Mouse (Mus musculus): ENCODE results near the gene Stx3. TPM values are rescaled to one million over a fixed set of nuclear protein-coding genes. Genes with fewer than 3 reads are reported as not detected.

Gene Stx3
- polyA plus RNA-seq, 1 experiment from 2014 or later: 6.5 TPM

GRCm38 (mm10) chr19:11817586-11817985 is 1.6 kb downstream of the Stx3 start:
- Histone ChIP-seq H3K9ac (no peak overlapping the region), H3K9me3 (replicated peaks) (no peaks in the 10 kb centered on the region), H3K27ac (no peak overlapping the region), H3K27me3 (peaks cover 51% of the 10 kb centered on the region), H3K36me3 (ENCODE audit: poor library complexity, severe bottlenecking) (no peaks in the 10 kb centered on the region), H3K4me1 (peaks cover 12% of the 10 kb centered on the region), H3K4me2 (peak overlapping the region; percentile 95), H3K4me3 (peak overlapping the region; percentile 64)
- no peak for ATAC-seq
- WGBS: 11% methylated on average over 5 of the region's 5 CpGs

- no peaks in the 10 kb centered on the region for H3K36me3 ChIP-seq (ENCODE audit: poor library complexity, severe bottlenecking)
- WGBS: 61% methylated on average over 6 of the region's 6 CpGs
- no peak overlapping the region for H3K4me2 ChIP-seq
- H3K4me1 ChIP-seq: peaks cover 15% of the 10 kb centered on the region
- ATAC-seq: no peak
- H3K4me3 ChIP-seq: no peak overlapping the region
- H3K27me3 ChIP-seq: peaks cover 51% of the 10 kb centered on the region
- H3K9ac ChIP-seq: no peak overlapping the region
- H3K27ac ChIP-seq: no peak overlapping the region
- no peaks in the 10 kb centered on the region for H3K9me3 ChIP-seq (replicated peaks)
Observed at GRCm38 (mm10) chr19:11816706-11817105, 2.5 kb downstream of the Stx3 start.

- no peaks in the 10 kb centered on the region for H3K9me3 ChIP-seq (replicated peaks)
- no peak overlapping the region for H3K4me2 ChIP-seq
- no peak overlapping the region for H3K9ac ChIP-seq
- no peak for ATAC-seq
- 84% methylated on average over 6 of the region's 6 CpGs for WGBS
- no peaks in the 10 kb centered on the region for H3K36me3 ChIP-seq (ENCODE audit: poor library complexity, severe bottlenecking)
- H3K27ac ChIP-seq: no peak overlapping the region
- peaks cover 15% of the 10 kb centered on the region for H3K4me1 ChIP-seq
- H3K4me3 ChIP-seq: no peak overlapping the region
- H3K27me3 ChIP-seq: peaks cover 44% of the 10 kb centered on the region
Observed at GRCm38 (mm10) chr19:11814742-11815333, 4.4 kb downstream of the Stx3 start.

- Histone ChIP-seq H3K4me3 (no peak overlapping the region), H3K4me2 (no peak overlapping the region), H3K9ac (no peak overlapping the region), H3K4me1 (peaks cover 8% of the 10 kb centered on the region), H3K9me3 (replicated peaks) (no peaks in the 10 kb centered on the region), H3K36me3 (ENCODE audit: poor library complexity, severe bottlenecking) (no peaks in the 10 kb centered on the region), H3K27me3 (peaks cover 33% of the 10 kb centered on the region), H3K27ac (no peak overlapping the region)
- 10% methylated on average over 8 of the region's 8 CpGs for WGBS
- no peak for ATAC-seq
Observed at GRCm38 (mm10) chr19:11813649-11814048, 5.6 kb downstream of the Stx3 start.

DNA sequence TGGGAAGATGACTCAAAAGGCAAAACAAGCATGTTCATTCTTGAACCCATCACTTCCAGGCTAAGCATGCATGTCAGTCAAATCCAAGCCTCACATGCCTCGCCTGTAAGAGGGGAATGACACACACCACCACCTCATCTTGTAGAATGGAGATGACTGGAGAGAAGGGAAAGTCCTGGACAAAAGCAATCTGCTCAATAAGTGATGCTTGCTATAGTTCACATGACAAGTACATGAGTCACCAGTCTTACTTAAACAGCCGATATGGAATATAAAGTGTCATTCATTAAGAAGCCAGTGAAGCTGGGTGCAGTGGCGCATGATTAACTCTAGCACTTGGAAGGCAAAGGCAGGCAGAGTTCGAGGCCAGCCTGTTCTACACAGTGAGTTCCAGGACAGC is 6.1 kb downstream of the Stx3 start:
- Histone ChIP-seq H3K27ac (no peak overlapping the region), H3K9me3 (replicated peaks) (no peaks in the 10 kb centered on the region), H3K4me2 (no peak overlapping the region), H3K9ac (no peak overlapping the region), H3K4me1 (peaks cover 4% of the 10 kb centered on the region), H3K36me3 (ENCODE audit: poor library complexity, severe bottlenecking) (no peaks in the 10 kb centered on the region), H3K4me3 (no peak overlapping the region), H3K27me3 (peaks cover 28% of the 10 kb centered on the region)
- 54% methylated on average over 4 of the region's 4 CpGs for WGBS
- no peak for ATAC-seq

DNA sequence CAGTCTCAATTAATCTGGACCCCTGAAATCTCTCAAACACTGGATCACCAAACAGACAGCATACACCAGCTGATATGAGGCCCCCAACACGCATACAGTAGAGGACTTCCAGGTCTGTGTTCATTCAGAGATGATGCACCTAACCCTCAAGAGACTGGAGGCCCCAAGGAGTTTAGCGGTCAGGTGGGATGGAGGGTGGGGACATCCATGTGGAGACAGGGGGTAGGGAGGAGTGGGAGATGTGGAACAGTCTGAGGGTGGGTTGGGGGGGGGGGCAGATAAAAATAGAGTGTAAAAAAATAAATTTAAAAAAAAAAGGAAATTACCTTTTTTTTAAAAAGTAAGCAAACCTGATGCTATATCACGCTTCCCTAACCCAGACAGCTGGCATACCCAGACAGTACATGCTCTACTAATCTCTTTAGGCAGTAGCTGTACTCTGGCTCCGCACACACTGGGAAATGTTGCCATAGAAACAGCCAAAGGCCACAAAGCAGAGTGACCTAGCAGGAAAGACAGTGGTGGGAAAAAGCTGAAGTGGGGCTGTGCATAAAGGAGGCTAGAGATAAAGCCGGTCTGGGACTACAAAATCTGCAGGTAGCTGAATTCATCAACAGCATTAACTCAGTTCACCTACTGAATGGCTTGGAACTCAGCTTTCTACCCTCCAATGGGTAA is 7.4 kb downstream of the Stx3 start:
- Histone ChIP-seq H3K9ac (no peak overlapping the region), H3K27ac (no peak overlapping the region), H3K4me2 (no peak overlapping the region), H3K36me3 (ENCODE audit: poor library complexity, severe bottlenecking) (no peaks in the 10 kb centered on the region), H3K4me1 (peaks cover 3% of the 10 kb centered on the region; the same call in 1 of the 2 replicates), H3K9me3 (replicated peaks) (no peaks in the 10 kb centered on the region), H3K27me3 (peaks cover 15% of the 10 kb centered on the region; the same call in 1 of the 2 replicates), H3K4me3 (no peak overlapping the region)
- WGBS: 30% methylated on average over 5 of the region's 5 CpGs
- peak; percentile 92 for ATAC-seq

- WGBS: 77% methylated on average over 1 of the region's 1 CpGs
Observed at GRCm38 (mm10) chr19:11810856-11811255, 8.3 kb downstream of the Stx3 start.

GRCm38 (mm10) chr19:11810003-11810758 is 9.0 kb downstream of the Stx3 start:
- Histone ChIP-seq H3K36me3 (ENCODE audit: poor library complexity, severe bottlenecking) (no peaks in the 10 kb centered on the region), H3K27me3 (0 out of 2 replicates have a peak, but pooled peaks cover 6% of the 10 kb centered on the region), H3K27ac (no peak overlapping the region), H3K4me3 (no peak overlapping the region), H3K9ac (no peak overlapping the region), H3K4me2 (no peak overlapping the region), H3K9me3 (replicated peaks) (no peaks in the 10 kb centered on the region), H3K4me1 (peaks cover 3% of the 10 kb centered on the region; the same call in 1 of the 2 replicates)
- no peak for ATAC-seq
- 88% methylated on average over 5 of the region's 5 CpGs for WGBS

More at GRCm38 (mm10) chr19:11810856-11811255, 8.3 kb downstream of the Stx3 start:
- H3K27ac ChIP-seq: no peak overlapping the region
- H3K4me2 ChIP-seq: no peak overlapping the region
- ATAC-seq: no peak
- peaks cover 3% of the 10 kb centered on the region; the same call in 1 of the 2 replicates for H3K4me1 ChIP-seq
- H3K9ac ChIP-seq: no peak overlapping the region
- H3K36me3 ChIP-seq (ENCODE audit: poor library complexity, severe bottlenecking): no peaks in the 10 kb centered on the region
- H3K27me3 ChIP-seq: peaks cover 7% of the 10 kb centered on the region; the same call in 1 of the 2 replicates
- no peaks in the 10 kb centered on the region for H3K9me3 ChIP-seq (replicated peaks)
- no peak overlapping the region for H3K4me3 ChIP-seq

DNA sequence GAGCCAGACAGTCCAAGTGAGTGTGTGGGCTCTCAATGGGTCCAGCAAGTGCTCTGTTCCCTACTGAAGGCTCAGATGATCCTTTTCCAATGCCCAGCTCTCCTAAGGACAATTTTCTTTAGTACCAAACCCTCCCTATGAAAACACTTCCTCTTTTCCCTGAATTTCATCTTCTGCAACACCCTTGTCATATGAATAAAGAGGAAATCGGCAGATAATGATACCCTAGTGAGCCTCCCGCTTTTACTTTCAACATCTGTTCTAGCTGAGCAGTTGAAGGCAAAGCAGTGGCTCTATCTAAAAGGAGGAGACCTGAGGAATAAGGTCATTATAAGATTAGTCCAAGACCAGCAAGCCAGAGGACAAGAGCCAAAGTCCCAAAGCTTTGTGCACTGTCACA is 10.8 kb downstream of the Stx3 start:
- peaks cover 3% of the 10 kb centered on the region; the same call in 1 of the 2 replicates for H3K4me1 ChIP-seq
- no peak overlapping the region for H3K4me2 ChIP-seq
- H3K36me3 ChIP-seq (ENCODE audit: poor library complexity, severe bottlenecking): no peaks in the 10 kb centered on the region
- no peak overlapping the region for H3K27ac ChIP-seq
- ATAC-seq: no peak
- 95% methylated on average over 2 of the region's 2 CpGs for WGBS
- no peak overlapping the region for H3K4me3 ChIP-seq
- H3K9me3 ChIP-seq (replicated peaks): no peaks in the 10 kb centered on the region
- no peaks in the 10 kb centered on the region for H3K27me3 ChIP-seq
- H3K9ac ChIP-seq: no peak overlapping the region

DNA sequence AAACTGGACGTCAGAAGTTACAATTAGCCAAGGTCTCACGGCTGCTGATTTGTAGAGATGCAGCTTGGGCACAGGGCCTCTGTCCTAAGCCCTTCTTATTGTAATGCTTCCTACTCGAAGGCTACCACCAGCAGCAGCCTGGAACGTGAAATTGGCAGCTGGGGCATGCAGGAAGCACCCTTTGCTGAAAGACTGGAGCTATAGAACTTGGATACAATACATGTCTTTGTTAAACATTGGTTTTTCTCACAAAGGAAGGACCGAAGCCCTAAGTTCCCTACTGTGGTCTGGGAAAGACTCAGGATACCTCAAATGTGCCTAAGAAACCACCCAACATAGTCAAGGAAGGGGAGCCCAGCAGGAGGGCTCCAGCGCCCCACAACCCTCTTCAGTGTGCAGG is 11.4 kb downstream of the Stx3 start:
- Histone ChIP-seq H3K4me1 (peaks cover 3% of the 10 kb centered on the region; the same call in 1 of the 2 replicates), H3K4me3 (no peak overlapping the region), H3K27ac (no peak overlapping the region), H3K36me3 (ENCODE audit: poor library complexity, severe bottlenecking) (no peaks in the 10 kb centered on the region), H3K27me3 (no peaks in the 10 kb centered on the region), H3K4me2 (no peak overlapping the region), H3K9me3 (replicated peaks) (no peaks in the 10 kb centered on the region), H3K9ac (no peak overlapping the region)
- no peak for ATAC-seq
- WGBS: 27% methylated on average over 6 of the region's 6 CpGs

- Histone ChIP-seq H3K9ac (no peak overlapping the region), H3K4me2 (no peak overlapping the region), H3K27ac (no peak overlapping the region), H3K36me3 (ENCODE audit: poor library complexity, severe bottlenecking) (no peaks in the 10 kb centered on the region), H3K4me1 (peaks cover 3% of the 10 kb centered on the region; the same call in 1 of the 2 replicates), H3K27me3 (no peaks in the 10 kb centered on the region), H3K4me3 (no peak overlapping the region), H3K9me3 (replicated peaks) (no peaks in the 10 kb centered on the region)
- WGBS: 60% methylated on average over 2 of the region's 2 CpGs
- no peak for ATAC-seq
Observed at GRCm38 (mm10) chr19:11807251-11807650, 12.0 kb downstream of the Stx3 start.

- no peak overlapping the region for H3K4me2 ChIP-seq
- H3K4me3 ChIP-seq: no peak overlapping the region
- H3K27ac ChIP-seq: no peak overlapping the region
- 77% methylated on average over 1 of the region's 1 CpGs for WGBS
- no peaks in the 10 kb centered on the region for H3K27me3 ChIP-seq
- H3K4me1 ChIP-seq: no peaks in the 10 kb centered on the region
- H3K36me3 ChIP-seq (ENCODE audit: poor library complexity, severe bottlenecking): no peaks in the 10 kb centered on the region
- H3K9ac ChIP-seq: no peak overlapping the region
- ATAC-seq: no peak
- H3K9me3 ChIP-seq (replicated peaks): no peaks in the 10 kb centered on the region
Observed at GRCm38 (mm10) chr19:11804423-11804822, 14.8 kb downstream of the Stx3 start.

All from forebrain, embryonic 13.5 days (tissue).